Mouse (Mus musculus) left cerebral cortex, postnatal 36 days (tissue): ENCODE measurements at regions not wholly inside any gene's neighbourhood (a gene's known extent, or its start where the extent isn't known, plus 50 kb on each side); places are given as distances from the start of the nearest gene placed in this dataset.
"Not testable (repeated sequence)": the region's sequence is repeated elsewhere in the genome, so short reads cannot be mapped to it uniquely, and the experiment has no call there.

ENCODE experiments used
- DNase-seq, 2 experiments: peaks; one replicate each; pipeline ENCODE4 v3.0.0; 2021 to 2022; ENCODE audit warnings: low spot score in 2 of 2, mixed read lengths in 1 of 2
- intact Hi-C: fragments of 180-260 bp; cut with DNase I; formaldehyde crosslinking; loops from one replicate; pipeline ENCODE4 v1.15.1; 2025

GRCm38 (mm10) chr9:51653376-51654292 lies 111.5 kb upstream of the Arhgap20 start:
- intact Hi-C loops: no loop called here

GRCm38 (mm10) chr9:51654645-51655044 lies 110.5 kb upstream of the Arhgap20 start:
- intact Hi-C loops: no loop called here

More at GRCm38 (mm10) chr9:51653376-51654292, 111.5 kb upstream of the Arhgap20 start:
- DNase-seq: no peak

GRCm38 (mm10) chr9:51657796-51658195 lies 107.3 kb upstream of the Arhgap20 start:
- DNase-seq: no peak
- intact Hi-C loops: no loop called here

More at GRCm38 (mm10) chr9:51654645-51655044, 110.5 kb upstream of the Arhgap20 start:
- DNase-seq: no peak

GRCm38 (mm10) chr9:51660908-51661874 lies 103.9 kb upstream of the Arhgap20 start:
- intact Hi-C loops: loop anchor here (10.0 kb wide), 1 partner anchor 104 kb away; the partner anchor contains the start of gene Arhgap20
- peak; percentile 17 to 18 for DNase-seq

- intact Hi-C loops: loop anchor here (10.0 kb wide), 1 partner anchor 103 kb away; the partner anchor contains the start of gene Arhgap20
- no peak for DNase-seq
Measured at GRCm38 (mm10) chr9:51661911-51662310, 103.2 kb upstream of the Arhgap20 start.

- intact Hi-C loops: loop anchor here (10.0 kb wide), 1 partner anchor 100 kb away; the partner anchor contains the start of gene Arhgap20
Measured at GRCm38 (mm10) chr9:51664353-51664752, 100.8 kb upstream of the Arhgap20 start.

GRCm38 (mm10) chr9:51664876-51665275 lies 100.3 kb upstream of the Arhgap20 start:
- DNase-seq: no peak
- intact Hi-C loops: loop anchor here (10.0 kb wide), 1 partner anchor 100 kb away; the partner anchor contains the start of gene Arhgap20

More at GRCm38 (mm10) chr9:51664353-51664752, 100.8 kb upstream of the Arhgap20 start:
- no peak for DNase-seq

- DNase-seq: not testable (repeated sequence)
- intact Hi-C loops: loop anchor here (10.0 kb wide), 1 partner anchor 96 kb away; the partner anchor contains the start of gene Arhgap20
Measured at GRCm38 (mm10) chr9:51668976-51669375, 96.2 kb upstream of the Arhgap20 start.

GRCm38 (mm10) chr9:51670531-51670930 lies 94.6 kb upstream of the Arhgap20 start:
- intact Hi-C loops: no loop called here
- DNase-seq: no peak

GRCm38 (mm10) chr9:51686536-51686935 lies 78.6 kb upstream of the Arhgap20 start:
- DNase-seq: no peak
- intact Hi-C loops: no loop called here

GRCm38 (mm10) chr9:51714326-51714725 lies 50.8 kb upstream of the Arhgap20 start:
- intact Hi-C loops: no loop called here

More at GRCm38 (mm10) chr9:51714326-51714725, 50.8 kb upstream of the Arhgap20 start:
- DNase-seq: no peak
